Comparison of ENCODE assay signal across 9 mouse cellular contexts in genomic region chr3:87150056-87150688, GRCm38 (mm10). TPM values are rescaled to one million over a fixed set of nuclear protein-coding genes. Genes with fewer than 3 reads are reported as not detected.
DNase-seq lines count a peak whose midpoint lies in the region; ATAC-seq and TF ChIP-seq lines count a peak whose summit lies in the region.
"Had no signal": no experiment of that assay in that cellular context is flagged by ENCODE, and none has a peak within 500 bp of the region (broad histone marks: within the 10 kb centered on the region; RNA-seq: fewer than 3 reads in every experiment).

No protein-coding gene starts in this region.

- no peaks in the 10 kb centered on the region for H3K9me3 ChIP-seq in lung, embryonic 15.5 days
- H3K9me3 ChIP-seq in forebrain, embryonic 10.5 days, result no peaks in the 10 kb centered on the region; the same call in 1 of the 2 replicates
- H3K9me3 ChIP-seq in limb, embryonic 14.5 days (ENCODE audit: control insufficient read depth, low read length), result no peaks in the 10 kb centered on the region
- no peaks in the 10 kb centered on the region for H3K9me3 ChIP-seq in stomach, embryonic 15.5 days

- H3K36me3 ChIP-seq in lung, embryonic 15.5 days, result peaks cover 3% of the 10 kb centered on the region; the same call in 1 of the 2 replicates
- peaks cover 43% of the 10 kb centered on the region for H3K36me3 ChIP-seq in forebrain, embryonic 10.5 days (replicated peaks)
- peaks cover 11% of the 10 kb centered on the region for H3K36me3 ChIP-seq in limb, embryonic 14.5 days (ENCODE audit: control insufficient read depth, insufficient read depth, low read length)
- H3K36me3 ChIP-seq in stomach, embryonic 15.5 days, result no peaks in the 10 kb centered on the region

- H3K4me3 ChIP-seq in lung, embryonic 15.5 days, result no peak overlapping the region
- H3K4me3 ChIP-seq in forebrain, embryonic 10.5 days, result peak overlapping the region; percentile 31; the same call in 1 of the 2 replicates
- no peak overlapping the region for H3K4me3 ChIP-seq in limb, embryonic 14.5 days (replicated peaks; ENCODE audit: low read length)
- no peak overlapping the region for H3K4me3 ChIP-seq in stomach, embryonic 15.5 days (replicated peaks)

- no peak for DNase-seq in lung, postnatal 14 days
- no peak for DNase-seq in forebrain, embryonic 10.5 days (ENCODE audit: extremely low spot score, low spot score)
- DNase-seq in limb, embryonic 14.5 days (ENCODE audit: low spot score), result no peak
- no peak for DNase-seq in left cerebral cortex, postnatal 25 days (ENCODE audit: low spot score in 2 of 2)
- no peak for DNase-seq in left cerebral cortex, postnatal 14 days (ENCODE audit: low spot score in 2 of 2)
- DNase-seq: right cerebral cortex, adult 18-20 months had no signal

- H3K27ac ChIP-seq in lung, embryonic 15.5 days, result peak overlapping the region; percentile 99
- peak overlapping the region; percentile 90 for H3K27ac ChIP-seq in forebrain, embryonic 10.5 days
- H3K27ac ChIP-seq in limb, embryonic 14.5 days (replicated peaks; ENCODE audit: low read depth, low read length), result peak overlapping the region; percentile 98
- peak overlapping the region; percentile 97 for H3K27ac ChIP-seq in stomach, embryonic 15.5 days

- H3K4me1 ChIP-seq in lung, embryonic 15.5 days, result peaks cover 72% of the 10 kb centered on the region
- H3K4me1 ChIP-seq in forebrain, embryonic 10.5 days, result peaks cover 77% of the 10 kb centered on the region
- H3K4me1 ChIP-seq in limb, embryonic 14.5 days (ENCODE audit: control insufficient read depth, insufficient read depth, low read length), result peaks cover 67% of the 10 kb centered on the region
- H3K4me1 ChIP-seq in stomach, embryonic 15.5 days, result peaks cover 36% of the 10 kb centered on the region

- TF ChIP-seq POLR2A in limb, embryonic 14.5 days (IDR thresholded peaks at IDR 0.05; ENCODE audit: borderline replicate concordance, extremely low read depth, insufficient read depth, insufficient read length), result no peak

- ATAC-seq in lung, embryonic 15.5 days (ENCODE audit: borderline replicate concordance, extremely low read depth, low FRiP score, low TSS enrichment), result peak; percentile 10; the same call in 1 of the 2 replicates
- peak; percentile 27; the same call in 1 of the 2 replicates for ATAC-seq in limb, embryonic 14.5 days (ENCODE audit: low FRiP score, low read depth)
- no peak; the same call in 1 of the 2 replicates for ATAC-seq in stomach, embryonic 15.5 days (ENCODE audit: insufficient read depth, low FRiP score, low read depth)
- ATAC-seq in activated CD4-positive, CD25-positive, alpha-beta regulatory T cell, adult 4 months, result no peak

- H3K27me3 ChIP-seq in lung, embryonic 15.5 days, result no peaks in the 10 kb centered on the region
- no peaks in the 10 kb centered on the region for H3K27me3 ChIP-seq in forebrain, embryonic 10.5 days (ENCODE audit: poor library complexity, severe bottlenecking)
- no peaks in the 10 kb centered on the region for H3K27me3 ChIP-seq in limb, embryonic 14.5 days (ENCODE audit: control insufficient read depth, insufficient read depth, low read length)
- no peaks in the 10 kb centered on the region for H3K27me3 ChIP-seq in stomach, embryonic 15.5 days (replicated peaks)

- H3K4me2 ChIP-seq in lung, embryonic 15.5 days, result peak overlapping the region; percentile 39
- H3K4me2 ChIP-seq in limb, embryonic 14.5 days (replicated peaks; ENCODE audit: low read depth, low read length, severe bottlenecking), result peak overlapping the region; percentile 45
- peak overlapping the region; percentile 16; the same call in 1 of the 2 replicates for H3K4me2 ChIP-seq in stomach, embryonic 15.5 days

- intact Hi-C loops in left cerebral cortex, postnatal 25 days (cut with DNase I), result no loop called here
- intact Hi-C loops in left cerebral cortex, postnatal 14 days (cut with DNase I), result no loop called here

- peak overlapping the region; percentile 35 for H3K9ac ChIP-seq in lung, embryonic 15.5 days
- H3K9ac ChIP-seq in limb, embryonic 14.5 days (ENCODE audit: low read depth, low read length, severe bottlenecking), result peak overlapping the region; percentile 38
- no peak overlapping the region for H3K9ac ChIP-seq in stomach, embryonic 15.5 days

- WGBS in lung, embryonic 15.5 days, result 13% methylated on average over 8 of the region's 8 CpGs
- 8% methylated on average over 8 of the region's 8 CpGs for WGBS in forebrain, embryonic 10.5 days
- WGBS in limb, embryonic 14.5 days, result 1% methylated on average over 8 of the region's 8 CpGs
- 23% methylated on average over 8 of the region's 8 CpGs for WGBS in stomach, embryonic 15.5 days

RNA-seq across cellular contexts. Expression of gene Kirrel, which starts 24.4 kb away (rescaled TPM):
- 20.7 and 23.0 TPM in 2 replicates for polyA plus RNA-seq in lung, embryonic 15.5 days (2015; fragmentation: Nextera tagmentation; extraction: Ambion mirVana)
- polyA plus RNA-seq in forebrain, embryonic 10.5 days (2016; fragmentation: Nextera tagmentation; extraction: Ambion mirVana), result 13.1 and 14.3 TPM in 2 replicates
- polyA plus RNA-seq in limb, embryonic 14.5 days (2012; rRNA removed), result 46.6 and 57.2 TPM in 2 replicates
- polyA plus RNA-seq in limb, embryonic 14.5 days (2014; fragmentation: Nextera tagmentation; extraction: Ambion mirVana), result 11.3 and 15.8 TPM in 2 replicates
- polyA plus RNA-seq in stomach, embryonic 15.5 days (2015; fragmentation: Nextera tagmentation; extraction: Ambion mirVana), result 13.9 and 15.2 TPM in 2 replicates
- total RNA-seq in left cerebral cortex, postnatal 25 days (2021), result 1 to 10 TPM; 3.8 to 4.3 TPM
- not detected for polyA plus RNA-seq in activated CD4-positive, CD25-positive, alpha-beta regulatory T cell, adult 4 months (2017; shearing (Covaris generic))
- total RNA-seq in left cerebral cortex, postnatal 14 days (2021), result 1 to 10 TPM; 4.2 to 5.2 TPM

Comparison
In these comparisons a context has a peak if more than half of its experiments do, and no peak if none do; other contexts are left out.
1. ATAC-seq: peak in lung, embryonic 15.5 days (single experiment) and limb, embryonic 14.5 days (single experiment); none in stomach, embryonic 15.5 days (single experiment) and activated CD4-positive, CD25-positive, alpha-beta regulatory T cell, adult 4 months (single experiment).
2. RNA of gene Kirrel, which starts 24.4 kb away (polyA plus RNA-seq): 11.3 to 57.2 TPM in limb, embryonic 14.5 days, 20.7 to 23.0 TPM in lung, embryonic 15.5 days, 13.1 to 14.3 TPM in forebrain, embryonic 10.5 days and 13.9 to 15.2 TPM in stomach, embryonic 15.5 days; not detected in activated CD4-positive, CD25-positive, alpha-beta regulatory T cell, adult 4 months; every median in the first group is over 10 times any median in the second.
3. Peak in every context shown above with its lines, with median percentiles within 50 percentile points of each other: H3K27ac ChIP-seq and H3K4me2 ChIP-seq.